Mouse (Mus musculus) cortical plate, adult 2 months (tissue): ENCODE results near the gene Ugt1a6a. TPM values are rescaled to one million over a fixed set of nuclear protein-coding genes. Genes with fewer than 3 reads are reported as not detected.

Experiments used
- H3K27ac ChIP-seq: fragments of 200-500 bp; 2 replicates; pipeline ENCODE4 v1.5.1; 2012; ENCODE audit warnings: low read length, control low read depth, inconsistent platforms; ENCODE audit not compliant: insufficient read depth
- H3K4me1 ChIP-seq: fragments of 200-500 bp; 2 replicates; pipeline ENCODE4 v1.6.1; 2011; ENCODE audit warnings: low read length; ENCODE audit not compliant: control insufficient read depth, insufficient read depth
- H3K4me3 ChIP-seq: fragments of 200-500 bp; 2 replicates; pipeline ENCODE4 v1.5.1; 2011; ENCODE audit warnings: mild to moderate bottlenecking, low read length, control low read depth; ENCODE audit not compliant: insufficient read depth
- CTCF ChIP-seq: fragments of 200-500 bp; IDR thresholded peaks from 2 replicates; pipeline ENCODE4 v1.5.1; 2011; ENCODE audit warnings: mild to moderate bottlenecking, control low read depth, low read length; ENCODE audit not compliant: insufficient read depth; ENCODE audit errors: extremely low read depth
- POLR2A ChIP-seq: fragments of 200-500 bp; IDR thresholded peaks from 2 replicates; pipeline ENCODE4 v1.6.1; 2011; ENCODE audit warnings: mild to moderate bottlenecking, low read length, control low read depth; ENCODE audit not compliant: insufficient read depth; ENCODE audit errors: extremely low read depth
- polyA plus RNA-seq: library from polyadenylated mRNA; depleted of rRNA; stranded (reverse); fragments of >200 nt; gene quantifications from 2 replicates; pipeline ENCODE4 v1.2.3, GENCODE M21; 2012

Gene Ugt1a6a
- polyA plus RNA-seq, 1 experiment = 3.5 TPM

DNA sequence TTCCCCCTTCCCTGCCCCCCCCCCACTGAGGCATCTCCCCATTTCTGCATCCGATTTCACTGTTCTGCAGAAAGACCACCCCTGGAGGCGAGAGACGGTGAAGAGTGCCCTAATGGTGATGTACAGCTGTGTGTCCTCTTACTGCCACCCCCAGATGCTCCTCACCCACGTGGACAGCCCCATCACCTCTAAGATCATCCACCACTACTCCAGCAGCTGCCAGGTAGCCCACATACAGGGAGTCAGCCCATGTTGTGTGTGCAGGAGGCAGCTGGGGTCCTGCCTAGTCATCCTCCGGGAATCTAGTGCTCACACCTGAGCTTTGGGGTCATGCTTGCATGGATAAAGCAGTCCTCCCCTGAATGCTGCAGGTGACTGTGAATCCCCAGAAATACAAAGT, 109.3 kb downstream of the Ugt1a6a start:
- H3K4me3 ChIP-seq = no peak overlapping the region
- no peaks in the 10 kb centered on the region for H3K4me1 ChIP-seq
- no peak overlapping the region for H3K27ac ChIP-seq
- TF ChIP-seq CTCF (no peak), POLR2A (no peak)

DNA sequence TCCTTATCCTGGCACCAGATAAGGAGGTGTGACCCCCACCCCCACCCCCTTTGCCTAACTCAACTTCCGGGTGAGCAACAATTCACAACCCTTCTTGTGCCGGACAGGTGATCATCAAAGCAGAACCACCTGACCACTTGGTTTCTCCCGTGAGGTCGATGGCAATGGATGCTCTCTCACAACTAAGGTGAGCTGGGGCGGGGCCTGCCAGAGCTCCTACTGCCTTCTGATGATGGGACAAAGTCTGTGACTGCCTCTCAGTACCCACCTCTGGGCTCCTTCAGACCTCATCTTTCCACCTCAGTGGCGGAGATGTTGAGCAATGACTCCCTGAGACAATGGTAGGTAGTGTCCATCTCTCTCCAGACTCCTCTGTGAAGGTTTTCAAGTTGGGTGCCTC, 111.3 kb downstream of the Ugt1a6a start:
- no peak for TF ChIP-seq CTCF
- TF ChIP-seq POLR2A = no peak
- no peak overlapping the region for H3K4me3 ChIP-seq
- no peaks in the 10 kb centered on the region for H3K4me1 ChIP-seq
- no peak overlapping the region for H3K27ac ChIP-seq

DNA sequence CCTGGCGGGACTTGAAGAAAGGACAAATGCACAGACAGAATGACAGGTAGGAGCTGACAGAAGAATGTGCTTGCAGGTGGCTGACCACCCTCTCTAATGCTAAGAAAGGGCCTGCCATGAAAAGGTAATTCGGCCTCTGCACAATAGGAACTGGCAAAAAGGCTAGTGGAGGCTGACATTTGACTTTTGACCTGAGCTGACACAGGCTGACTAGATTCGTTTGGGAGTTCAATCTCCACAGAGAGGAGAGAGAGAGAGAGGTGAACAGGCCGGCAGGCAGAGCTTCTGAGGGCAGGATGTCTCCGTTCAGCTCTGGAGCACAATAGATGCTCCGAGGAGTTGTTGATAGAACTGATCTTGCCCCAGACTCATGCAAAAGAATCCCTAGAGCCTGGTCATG, 111.8 kb downstream of the Ugt1a6a start:
- Histone ChIP-seq H3K27ac (no peak overlapping the region), H3K4me3 (no peak overlapping the region), H3K4me1 (no peaks in the 10 kb centered on the region)
- TF ChIP-seq POLR2A (no peak), CTCF (no peak)

DNA sequence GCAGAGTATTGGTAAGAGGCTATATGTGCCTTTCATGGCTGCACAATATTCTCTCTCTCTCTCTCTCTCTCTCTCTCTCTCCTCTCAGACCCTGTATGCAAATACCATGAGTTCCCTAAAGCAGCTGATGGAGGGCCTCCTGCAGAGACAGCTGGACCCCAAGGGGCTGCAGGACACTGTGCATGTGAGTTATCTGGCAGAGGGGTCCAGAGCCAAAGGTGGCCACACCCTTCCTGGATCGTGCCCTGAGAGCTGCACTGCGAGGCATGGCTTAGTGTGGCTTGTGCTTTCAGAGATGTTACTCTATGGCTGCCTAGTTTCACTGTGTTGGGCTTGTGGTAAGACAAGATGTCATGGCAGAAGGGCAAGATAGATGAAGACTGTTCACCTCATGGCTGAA, 113.1 kb downstream of the Ugt1a6a start:
- Histone ChIP-seq H3K27ac (no peak overlapping the region), H3K4me1 (no peaks in the 10 kb centered on the region), H3K4me3 (no peak overlapping the region)
- TF ChIP-seq POLR2A (no peak), CTCF (no peak)

DNA sequence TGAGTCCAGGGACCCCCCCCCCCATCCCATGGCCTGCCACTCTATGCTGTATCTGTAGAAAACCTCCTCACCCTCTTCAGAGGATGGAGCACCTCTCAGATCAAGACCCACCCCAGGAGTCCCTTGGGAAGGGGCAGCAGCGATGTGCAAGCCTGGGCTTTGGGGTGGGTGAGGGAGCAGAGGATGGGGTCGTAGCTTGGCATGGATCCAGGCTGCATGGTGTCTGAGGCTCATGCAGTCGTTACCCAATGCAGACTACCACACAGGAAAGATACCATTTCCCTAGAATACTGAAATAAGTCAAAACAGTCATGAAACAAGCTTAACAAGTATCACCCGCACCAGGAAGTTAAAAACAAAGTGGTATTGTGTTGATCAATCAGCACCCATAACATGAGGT, 114.0 kb downstream of the Ugt1a6a start:
- no peak for TF ChIP-seq CTCF
- no peak for TF ChIP-seq POLR2A
- Histone ChIP-seq H3K27ac (no peak overlapping the region), H3K4me3 (no peak overlapping the region), H3K4me1 (no peaks in the 10 kb centered on the region)

DNA sequence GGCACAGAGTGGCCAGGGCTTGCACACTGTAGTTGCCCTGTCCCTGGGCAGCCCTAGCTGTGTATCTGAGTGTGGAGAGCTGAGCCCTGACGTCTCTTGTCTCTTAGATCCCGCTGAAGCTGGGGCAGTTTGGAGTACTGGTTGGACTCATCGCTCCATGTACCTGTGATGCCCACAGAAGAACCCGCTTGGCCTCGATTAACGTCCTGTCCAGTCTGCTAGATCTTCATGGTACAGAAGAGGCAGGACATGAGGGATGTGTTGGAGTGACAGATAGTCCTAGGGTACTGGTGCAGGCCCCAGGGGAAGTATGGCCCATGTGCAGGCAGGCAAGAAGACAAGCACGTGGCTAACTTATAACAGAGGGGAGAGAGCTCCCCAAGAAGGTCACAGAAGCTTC, 115.0 kb downstream of the Ugt1a6a start:
- TF ChIP-seq POLR2A (no peak), CTCF (no peak)
- Histone ChIP-seq H3K4me1 (no peaks in the 10 kb centered on the region), H3K4me3 (no peak overlapping the region), H3K27ac (no peak overlapping the region)

DNA sequence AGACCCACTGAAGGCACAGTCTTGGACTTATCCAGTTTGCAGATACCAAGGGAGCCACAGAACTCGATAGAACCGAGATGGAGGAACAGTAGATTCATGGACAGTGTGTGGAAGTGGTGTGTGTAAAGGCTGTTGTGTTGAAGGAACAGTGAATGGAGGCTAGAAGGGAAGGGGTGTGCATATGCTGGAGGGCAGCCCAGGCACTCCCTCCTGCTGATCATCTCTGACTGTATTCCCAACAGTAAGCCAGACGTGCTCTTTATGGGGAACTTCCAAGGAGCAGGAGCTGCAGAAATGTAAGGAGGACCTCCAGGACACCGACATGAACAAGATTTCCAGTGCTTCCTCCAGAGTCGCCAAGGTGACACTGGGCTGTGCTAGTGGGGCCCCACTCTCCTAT, 115.4 kb downstream of the Ugt1a6a start:
- TF ChIP-seq CTCF (no peak), POLR2A (no peak)
- Histone ChIP-seq H3K4me3 (no peak overlapping the region), H3K4me1 (no peaks in the 10 kb centered on the region), H3K27ac (no peak overlapping the region)

DNA sequence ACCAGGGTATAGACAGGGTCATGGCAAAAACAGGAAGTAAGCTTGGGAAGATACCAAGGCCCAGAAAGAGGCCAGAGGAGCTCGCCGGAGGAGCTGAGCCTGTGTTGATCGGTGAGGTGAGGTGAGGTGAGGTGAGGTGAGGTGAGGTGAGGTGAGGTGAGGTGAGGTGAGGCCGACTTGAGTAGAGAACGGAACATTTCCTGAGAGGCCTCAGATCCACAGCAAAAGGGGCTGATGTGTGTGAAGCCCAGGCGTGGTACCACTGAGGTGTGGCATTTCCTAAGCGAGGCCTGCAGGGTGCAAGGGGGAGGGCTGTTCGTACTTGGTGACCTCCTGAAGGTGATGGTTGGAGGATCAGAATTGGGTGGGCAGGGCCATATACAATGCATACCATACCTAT, 118.5 kb downstream of the Ugt1a6a start:
- TF ChIP-seq CTCF = no peak
- no peak for TF ChIP-seq POLR2A
- no peak overlapping the region for H3K27ac ChIP-seq
- H3K4me1 ChIP-seq = no peaks in the 10 kb centered on the region
- no peak overlapping the region for H3K4me3 ChIP-seq

DNA sequence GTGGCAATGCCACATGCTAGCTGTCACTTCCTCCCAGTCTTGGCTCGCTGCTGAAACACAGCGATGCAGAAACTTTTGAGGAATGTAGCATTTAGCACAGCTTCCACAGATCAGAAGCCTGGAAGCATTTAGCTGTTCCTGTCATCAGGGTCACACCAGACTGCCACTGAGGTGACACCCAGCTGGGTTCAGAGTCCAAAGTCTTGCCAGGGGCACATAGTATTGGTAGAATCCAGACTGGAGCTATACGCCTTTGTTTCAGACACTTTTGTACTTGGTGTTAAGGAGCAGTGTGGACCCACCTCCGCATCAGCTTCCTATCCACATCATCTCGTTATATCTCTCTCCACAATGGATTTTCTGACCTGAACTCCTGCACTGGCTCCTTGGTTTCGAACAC, 118.9 kb downstream of the Ugt1a6a start:
- H3K4me3 ChIP-seq = no peak overlapping the region

DNA sequence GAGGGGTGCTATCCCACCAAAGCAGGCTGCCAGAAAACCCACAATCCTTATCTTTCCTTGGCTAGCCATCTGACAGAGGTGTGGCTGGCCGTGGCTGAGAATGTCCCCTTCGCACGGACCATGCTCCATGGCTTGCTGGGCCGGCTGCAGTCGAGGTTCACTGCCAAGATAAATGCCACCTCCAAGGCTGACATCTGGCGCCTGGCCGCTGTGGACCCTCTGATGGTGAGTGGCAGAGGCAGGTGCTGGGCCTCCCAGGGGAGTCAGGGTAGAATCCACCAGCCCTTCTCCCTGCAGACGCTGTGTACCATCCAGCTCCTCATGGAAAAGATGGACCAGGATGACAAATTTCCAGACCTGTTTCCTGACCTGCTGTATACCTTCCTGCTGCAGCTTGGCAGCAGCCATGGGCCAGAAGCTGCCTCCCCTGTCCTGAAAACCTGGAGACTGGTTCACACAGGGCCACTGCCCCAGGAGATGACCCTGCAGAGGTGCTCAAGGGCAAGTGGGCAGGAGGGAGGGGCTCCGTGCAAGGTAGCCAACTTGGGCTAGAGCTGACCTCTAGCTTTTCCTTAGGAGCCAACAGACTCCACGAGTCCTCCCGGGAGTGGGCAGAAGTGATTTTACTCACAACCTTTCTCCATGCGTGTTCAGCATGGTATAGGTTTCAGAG, 120.3 kb downstream of the Ugt1a6a start:
- no peaks in the 10 kb centered on the region for H3K4me1 ChIP-seq
- no peak overlapping the region for H3K4me3 ChIP-seq
- no peak for TF ChIP-seq CTCF
- H3K27ac ChIP-seq = no peak overlapping the region

More for the DNA sequence above, 118.9 kb downstream of the Ugt1a6a start:
- no peak for TF ChIP-seq POLR2A
- no peak for TF ChIP-seq CTCF
- no peak overlapping the region for H3K27ac ChIP-seq
- no peaks in the 10 kb centered on the region for H3K4me1 ChIP-seq
